Mouse (Mus musculus) lung, adult 2 months (tissue): ENCODE results near the gene Tram1l1.

Source experiments
- CTCF ChIP-seq: fragments of 200-500 bp; IDR thresholded peaks from 2 replicates; pipeline ENCODE4 v1.5.1; 2011; ENCODE audit warnings: mild to moderate bottlenecking, low read length, control low read depth; ENCODE audit not compliant: insufficient read depth
- POLR2A ChIP-seq: fragments of 200-500 bp; IDR thresholded peaks from 2 replicates; pipeline ENCODE4 v1.6.1; 2011; ENCODE audit warnings: low read depth, mild to moderate bottlenecking, control low read depth, low read length, borderline replicate concordance; ENCODE audit errors: extremely low read depth

- TF ChIP-seq CTCF: no peak
- no peak for TF ChIP-seq POLR2A
These were observed 1.4 kb upstream of the Tram1l1 start for GRCm38 (mm10) chr3:124319254-124319653.
